Mouse (Mus musculus) MEL (cell line): ENCODE results near the gene Clca4a. TPM values are rescaled to one million over a fixed set of nuclear protein-coding genes. Genes with fewer than 3 reads are reported as not detected.

Source experiments
- DNase-seq: peaks from one replicate; pipeline ENCODE4 v3.0.0; 2011; ENCODE audit warnings: low read depth, low spot score
- H3K27ac ChIP-seq: 2 replicates; pipeline ENCODE4 v1.5.1; 2012; ENCODE audit warnings: low read depth, mild to moderate bottlenecking, control low read depth, low read length, moderate library complexity; ENCODE audit not compliant: control insufficient read depth
- H3K27me3 ChIP-seq, 2 experiments: fragments of 150-350 bp in 1 of 2; sonication (generic) in 1 of 2; 2 replicates each; pipeline ENCODE4 v1.6.1; 2012; ENCODE audit warnings: low read length in 2 of 2, mild to moderate bottlenecking in 2 of 2, improper control_type of control experiment in 1 of 2, moderate library complexity in 1 of 2; ENCODE audit not compliant: insufficient read depth in 2 of 2, control insufficient read depth in 1 of 2
- H3K36me3 ChIP-seq, 2 experiments: 2 replicates each; pipeline ENCODE4 v1.6.1; 2012 to 2014; ENCODE audit warnings: low read length in 2 of 2, improper control_type of control experiment in 1 of 2, inconsistent platforms in 1 of 2, mild to moderate bottlenecking in 1 of 2; ENCODE audit not compliant: insufficient read depth in 2 of 2, control insufficient read depth in 1 of 2
- H3K4me1 ChIP-seq, 2 experiments: fragments of 150-350 bp in 1 of 2; sonication (generic) in 1 of 2; 2 replicates each; pipeline ENCODE4 v1.6.1; 2012; ENCODE audit warnings: low read length in 2 of 2, improper control_type of control experiment in 1 of 2, mild to moderate bottlenecking in 1 of 2; ENCODE audit not compliant: insufficient read depth in 2 of 2, control insufficient read depth in 1 of 2
- H3K4me3 ChIP-seq, 2 experiments: fragments of 150-350 bp in 1 of 2; sonication (generic) in 1 of 2; 2 replicates each; pipeline ENCODE4 v1.5.1; 2012; ENCODE audit warnings: low read depth in 2 of 2, low read length in 2 of 2, mild to moderate bottlenecking in 2 of 2, moderate library complexity in 2 of 2, control low read depth in 1 of 2, improper control_type of control experiment in 1 of 2; ENCODE audit not compliant: control insufficient read depth in 1 of 2, insufficient read depth in 1 of 2
- H3K79me2 ChIP-seq: 2 replicates; pipeline ENCODE4 v1.6.1; 2012; ENCODE audit warnings: mild to moderate bottlenecking, low read length, moderate library complexity; ENCODE audit not compliant: control insufficient read depth, poor library complexity, insufficient read depth
- H3K9ac ChIP-seq: 2 replicates; pipeline ENCODE4 v1.6.1; 2012; ENCODE audit warnings: low read depth, mild to moderate bottlenecking, control low read depth, low read length, moderate library complexity; ENCODE audit not compliant: control insufficient read depth, poor library complexity, severe bottlenecking
- H3K9me3 ChIP-seq: fragments of 150-350 bp; sonication (generic); replicated peaks from 2 replicates; pipeline ENCODE4 v1.6.1; 2012; ENCODE audit warnings: mild to moderate bottlenecking, low read length, improper control_type of control experiment, moderate library complexity; ENCODE audit not compliant: insufficient read depth
- BHLHE40 ChIP-seq: IDR thresholded peaks from 2 replicates; pipeline ENCODE4 v1.6.1; 2012; ENCODE audit warnings: low read depth, mild to moderate bottlenecking, inconsistent platforms, low read length, improper control_type of control experiment, borderline replicate concordance
- CHD2 ChIP-seq: IDR thresholded peaks from 2 replicates; pipeline ENCODE4 v1.6.1; 2011; ENCODE audit warnings: low read length, improper control_type of control experiment
- CTCF ChIP-seq, 3 experiments: IDR thresholded peaks in 2 of 3; conservative IDR thresholded peaks in 1 of 3; 2 replicates each; pipeline ENCODE4 v1.5.1; 2011 to 2012; ENCODE audit warnings: low read length in 3 of 3, low read depth in 2 of 3, mild to moderate bottlenecking in 2 of 3, improper control_type of control experiment in 1 of 3, inconsistent platforms in 1 of 3, mixed read lengths in 1 of 3, moderate library complexity in 1 of 3; ENCODE audit not compliant: control insufficient read depth in 1 of 3, insufficient read depth in 1 of 3, poor library complexity in 1 of 3, severe bottlenecking in 1 of 3
- E2F4 ChIP-seq: IDR thresholded peaks from 2 replicates; pipeline ENCODE4 v1.6.1; 2011; ENCODE audit warnings: low read depth, low read length, improper control_type of control experiment, borderline replicate concordance
- ELF1 ChIP-seq: IDR thresholded peaks from 2 replicates; pipeline ENCODE4 v1.6.1; 2014; ENCODE audit warnings: low read depth, mild to moderate bottlenecking, inconsistent platforms, low read length, improper control_type of control experiment, moderate library complexity
- MAFK ChIP-seq: IDR thresholded peaks from 2 replicates; pipeline ENCODE4 v1.6.1; 2011; ENCODE audit warnings: low read depth, mild to moderate bottlenecking, low read length, improper control_type of control experiment, borderline replicate concordance
- MAX ChIP-seq: IDR thresholded peaks from 2 replicates; pipeline ENCODE4 v1.6.1; 2011; ENCODE audit warnings: low read length, improper control_type of control experiment
- MAZ ChIP-seq: IDR thresholded peaks from 2 replicates; pipeline ENCODE4 v1.6.1; 2012; ENCODE audit warnings: low read depth, mild to moderate bottlenecking, inconsistent platforms, low read length, improper control_type of control experiment
- MEF2A ChIP-seq: IDR thresholded peaks from 2 replicates; pipeline ENCODE4 v1.6.1; 2014; ENCODE audit warnings: low read depth, mild to moderate bottlenecking, inconsistent platforms, low read length, improper control_type of control experiment; ENCODE audit not compliant: poor library complexity, insufficient replicate concordance, severe bottlenecking; ENCODE audit errors: extremely low read depth
- MXI1 ChIP-seq: IDR thresholded peaks from 2 replicates; pipeline ENCODE4 v1.6.1; 2011; ENCODE audit warnings: mild to moderate bottlenecking, low read depth, low read length, improper control_type of control experiment
- MYC ChIP-seq: IDR thresholded peaks from 2 replicates; pipeline ENCODE4 v1.6.1; 2011; ENCODE audit warnings: low read depth, mild to moderate bottlenecking, low read length, improper control_type of control experiment, moderate library complexity
- NELFE ChIP-seq: IDR thresholded peaks from 2 replicates; pipeline ENCODE4 v1.6.1; 2011; ENCODE audit warnings: low read depth, low read length, improper control_type of control experiment
- POLR2AphosphoS2 ChIP-seq: IDR thresholded peaks from 2 replicates; pipeline ENCODE4 v1.6.1; 2011; ENCODE audit warnings: low read length, improper control_type of control experiment
- RAD21 ChIP-seq: IDR thresholded peaks from 2 replicates; pipeline ENCODE4 v1.6.1; 2011; ENCODE audit warnings: mild to moderate bottlenecking, low read depth, low read length, improper control_type of control experiment
- TAL1 ChIP-seq: IDR thresholded peaks from 2 replicates; pipeline ENCODE4 v1.6.1; 2012; ENCODE audit warnings: mild to moderate bottlenecking, inconsistent platforms, low read length, moderate library complexity, mixed read lengths
- TBP ChIP-seq: IDR thresholded peaks from 2 replicates; pipeline ENCODE4 v1.8.0; 2011; ENCODE audit warnings: low read depth, low read length, improper control_type of control experiment
- TCF12 ChIP-seq: IDR thresholded peaks from 2 replicates; pipeline ENCODE4 v1.6.1; 2014; ENCODE audit warnings: low read depth, mild to moderate bottlenecking, inconsistent platforms, low read length, improper control_type of control experiment, moderate library complexity
- USF1 ChIP-seq: IDR thresholded peaks from 2 replicates; pipeline ENCODE4 v1.6.1; 2014; ENCODE audit warnings: low read depth, mild to moderate bottlenecking, inconsistent platforms, low read length, improper control_type of control experiment, moderate library complexity
- USF2 ChIP-seq, 2 experiments: IDR thresholded peaks; 2 replicates each; pipeline ENCODE4 v1.6.1; 2011 to 2012; ENCODE audit warnings: improper control_type of control experiment in 2 of 2, low read length in 2 of 2, borderline replicate concordance in 1 of 2, inconsistent platforms in 1 of 2, low read depth in 1 of 2, mild to moderate bottlenecking in 1 of 2; ENCODE audit not compliant: insufficient read depth in 1 of 2
- ZC3H11A ChIP-seq: IDR thresholded peaks from 2 replicates; pipeline ENCODE4 v1.6.1; 2012; ENCODE audit warnings: low read depth, mild to moderate bottlenecking, inconsistent platforms, low read length, improper control_type of control experiment
- ZKSCAN1 ChIP-seq: IDR thresholded peaks from 2 replicates; pipeline ENCODE4 v1.6.1; 2012; ENCODE audit warnings: low read depth, mild to moderate bottlenecking, inconsistent platforms, low read length, improper control_type of control experiment, moderate library complexity
- ZMIZ1 ChIP-seq: IDR thresholded peaks from 2 replicates; pipeline ENCODE4 v1.6.1; 2012; ENCODE audit warnings: low read depth, mild to moderate bottlenecking, inconsistent platforms, low read length, improper control_type of control experiment, moderate library complexity
- ZNF384 ChIP-seq: IDR thresholded peaks from 2 replicates; pipeline ENCODE4 v1.6.1; 2012; ENCODE audit warnings: low read depth, mild to moderate bottlenecking, inconsistent platforms, low read length, improper control_type of control experiment
- polyA plus RNA-seq, 2 experiments: library from polyadenylated mRNA; stranded (reverse) in 1 of 2; unstranded in 1 of 2; fragments of >175 nt in 1 of 2; fragments of >200 nt in 1 of 2; gene quantifications; 2 replicates each; pipeline versions ENCODE4 v1.2.1 to v1.2.4; 2012; ENCODE audit warnings: low replicate concordance in 2 of 2, low read depth in 1 of 2; ENCODE audit not compliant: insufficient read length in 2 of 2, insufficient read depth in 1 of 2, missing spikeins in 1 of 2
- total RNA-seq: library from RNA; depleted of rRNA; stranded (reverse); fragments of 300-350 nt; gene quantifications from 2 replicates; pipeline ENCODE4 v1.2.3, GENCODE M21; 2012

Clca4a gene
- total and polyA plus RNA-seq, 3 experiments, result not detected

DNA sequence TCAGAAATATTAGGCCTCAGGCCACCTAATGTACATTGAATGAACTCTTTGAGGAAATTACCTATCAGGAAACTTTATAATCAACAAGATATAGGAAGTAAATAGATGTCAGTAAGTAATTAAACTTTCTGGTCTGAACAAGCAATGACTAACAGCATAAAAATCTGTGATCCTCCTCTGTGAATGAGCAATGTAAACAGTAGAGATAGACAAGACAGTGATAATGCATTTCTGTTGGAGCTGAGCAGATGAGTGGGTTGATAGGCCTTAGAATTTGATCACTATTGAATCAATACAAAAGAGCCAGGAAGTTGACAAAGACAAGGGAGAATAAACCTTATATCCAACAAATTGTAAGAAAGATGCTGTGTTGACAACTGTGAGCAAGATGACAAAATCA is 17.8 kb upstream of the Clca4a start:
- Histone ChIP-seq H3K4me1 (peaks cover 0 to 4% of the 10 kb centered on the region in 2 experiments; a peak in 1 of 4 replicates), H3K4me3 (no peak overlapping the region), H3K27ac (no peak overlapping the region), H3K36me3 (peaks cover 0 to 8% of the 10 kb centered on the region in 2 experiments; a peak in 2 of 4 replicates), H3K79me2 (no peaks in the 10 kb centered on the region), H3K9me3 (no peaks in the 10 kb centered on the region), H3K27me3 (no peaks in the 10 kb centered on the region), H3K9ac (no peak overlapping the region)
- no peak for DNase-seq
- TF ChIP-seq BHLHE40, result no peak
- TF ChIP-seq MAX, result no peak
- TF ChIP-seq ZMIZ1, result no peak
- TF ChIP-seq TCF12, result no peak
- no peak for TF ChIP-seq E2F4
- no peak for TF ChIP-seq USF2 (IDR thresholded peaks at IDR 0.05; ENCODE audit: borderline replicate concordance in 1 of 2, insufficient read depth in 1 of 2, low read depth in 1 of 2, low read length in 2 of 2)
- TF ChIP-seq TBP, result no peak
- no peak for TF ChIP-seq USF1
- TF ChIP-seq CHD2, result no peak
- no peak for TF ChIP-seq MAFK
- TF ChIP-seq NELFE, result no peak
- TF ChIP-seq CTCF (IDR thresholded peaks at IDR 0.05 in 2 of 3, conservative IDR thresholded peaks at IDR 0.05 in 1 of 3; ENCODE audit: control insufficient read depth in 1 of 3, insufficient read depth in 1 of 3, low read depth in 2 of 3, low read length in 3 of 3, poor library complexity in 1 of 3, severe bottlenecking in 1 of 3), result no peak
- TF ChIP-seq ZNF384, result no peak
- no peak for TF ChIP-seq MXI1
- no peak for TF ChIP-seq MEF2A
- no peak for TF ChIP-seq MYC
- no peak for TF ChIP-seq TAL1
- no peak for TF ChIP-seq RAD21
- TF ChIP-seq ELF1, result no peak

DNA sequence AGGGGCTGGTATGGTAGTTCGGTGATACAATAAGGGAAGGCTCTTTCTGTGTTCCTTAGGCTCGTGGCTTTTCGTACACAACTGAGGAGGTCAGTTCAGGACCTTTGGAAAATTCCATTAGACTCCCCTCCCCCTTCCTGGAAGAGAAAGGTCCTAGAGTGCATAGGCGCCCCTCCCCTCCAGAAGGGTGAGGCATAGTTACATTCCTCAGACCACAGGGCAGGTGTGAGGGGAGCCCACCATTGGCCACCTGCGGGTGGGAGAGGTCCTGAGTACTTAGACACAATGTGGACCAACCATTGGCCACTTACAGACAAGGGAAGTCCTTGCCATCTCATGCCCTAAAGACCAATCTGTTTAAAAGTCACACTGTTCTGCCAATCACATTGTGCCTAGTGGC is 11.0 kb upstream of the Clca4a start:
- no peak for DNase-seq
- Histone ChIP-seq H3K27ac (no peak overlapping the region), H3K79me2 (no peaks in the 10 kb centered on the region), H3K27me3 (no peaks in the 10 kb centered on the region), H3K36me3 (no peaks in the 10 kb centered on the region), H3K4me3 (no peak overlapping the region), H3K9ac (no peak overlapping the region), H3K9me3 (no peaks in the 10 kb centered on the region), H3K4me1 (no peaks in the 10 kb centered on the region; a peak in 1 of 4 replicates)
- TF ChIP-seq POLR2AphosphoS2 (no peak), ZKSCAN1 (no peak), ZC3H11A (no peak), MAZ (no peak), ELF1 (no peak), USF2 (IDR thresholded peaks at IDR 0.05; ENCODE audit: borderline replicate concordance in 1 of 2, insufficient read depth in 1 of 2, low read depth in 1 of 2, low read length in 2 of 2) (no peak)
